Mouse (Mus musculus) liver, adult 2 months (tissue): ENCODE measurements at regions not wholly inside any gene's neighbourhood (a gene's known extent, or its start where the extent isn't known, plus 50 kb on each side); places are given as distances from the start of the nearest gene placed in this dataset.

Source experiments
- DNase-seq: peaks from one replicate; pipeline ENCODE4 v3.0.0-alpha.2; 2011; ENCODE audit warnings: low read depth, low spot score; ENCODE audit errors: extremely low read depth
- H3K27ac ChIP-seq: fragments of 200-500 bp; replicated peaks from 2 replicates; pipeline ENCODE4 v1.5.1; 2012; ENCODE audit warnings: low read depth, mild to moderate bottlenecking, control low read depth, inconsistent platforms, low read length; ENCODE audit not compliant: insufficient read depth
- H3K27me3 ChIP-seq: fragments of 200-500 bp; 2 replicates; pipeline ENCODE4 v1.6.1; 2012; ENCODE audit warnings: mild to moderate bottlenecking, moderate library complexity, low read length, inconsistent platforms; ENCODE audit not compliant: control insufficient read depth, insufficient read depth
- H3K36me3 ChIP-seq: fragments of 200-500 bp; 2 replicates; pipeline ENCODE4 v1.6.1; 2012; ENCODE audit warnings: low read length, inconsistent platforms; ENCODE audit not compliant: control insufficient read depth, insufficient read depth
- H3K4me1 ChIP-seq: fragments of 200-500 bp; 2 replicates; pipeline ENCODE4 v1.6.1; 2011; ENCODE audit warnings: low read length; ENCODE audit not compliant: control insufficient read depth, insufficient read depth
- H3K4me3 ChIP-seq: fragments of 200-500 bp; 2 replicates; pipeline ENCODE4 v1.5.1; 2011; ENCODE audit warnings: low read depth, mild to moderate bottlenecking, control low read depth, low read length, moderate library complexity; ENCODE audit not compliant: insufficient read depth
- H3K79me2 ChIP-seq: fragments of 200-500 bp; 2 replicates; pipeline ENCODE4 v1.6.1; 2012; ENCODE audit warnings: inconsistent platforms, mild to moderate bottlenecking, low read length, moderate library complexity; ENCODE audit not compliant: control insufficient read depth, insufficient read depth
- H3K9ac ChIP-seq: fragments of 200-500 bp; 2 replicates; pipeline ENCODE4 v1.6.1; 2012; ENCODE audit warnings: low read depth, mild to moderate bottlenecking, control low read depth, inconsistent platforms, low read length
- CTCF ChIP-seq: fragments of 200-500 bp; IDR thresholded peaks from 2 replicates; pipeline ENCODE4 v1.5.1; 2011; ENCODE audit warnings: low read depth, low read length, control low read depth
- POLR2A ChIP-seq: fragments of 200-500 bp; IDR thresholded peaks from 2 replicates; pipeline ENCODE4 v1.6.1; 2011; ENCODE audit warnings: low read length, control low read depth; ENCODE audit not compliant: insufficient read depth; ENCODE audit errors: extremely low read depth
- WGBS: fragments of 180-500 bp; shearing (Covaris S2); methylation state at CpG from one replicate; pipeline ENCODE4 v1.1.7; 2018; 5-methylcytosine and 5-hydroxymethylcytosine counted together

GRCm38 (mm10) chr12:26075638-26076254 lies 339.3 kb downstream of the Rnf144a start:
- H3K36me3 ChIP-seq: no peaks in the 10 kb centered on the region
- no peak overlapping the region for H3K27ac ChIP-seq
- no peak overlapping the region for H3K4me3 ChIP-seq
- H3K9ac ChIP-seq: no peak overlapping the region
- TF ChIP-seq POLR2A (no peak), CTCF (no peak)
- no peaks in the 10 kb centered on the region for H3K4me1 ChIP-seq
- no peaks in the 10 kb centered on the region for H3K79me2 ChIP-seq
- no peaks in the 10 kb centered on the region; the same call in 1 of the 2 replicates for H3K27me3 ChIP-seq
- DNase-seq: no peak
- WGBS: 36% methylated on average over 9 of the region's 9 CpGs

- WGBS: 81% methylated on average over 7 of the region's 7 CpGs
- TF ChIP-seq POLR2A: no peak
- TF ChIP-seq CTCF: no peak
These were observed 342.9 kb downstream of the Rnf144a start for GRCm38 (mm10) chr12:26072180-26072579.

GRCm38 (mm10) chr12:26071610-26072009 lies 343.4 kb downstream of the Rnf144a start:
- Histone ChIP-seq H3K27me3 (no peaks in the 10 kb centered on the region; the same call in 1 of the 2 replicates), H3K4me1 (no peaks in the 10 kb centered on the region), H3K27ac (no peak overlapping the region), H3K79me2 (no peaks in the 10 kb centered on the region), H3K36me3 (no peaks in the 10 kb centered on the region), H3K4me3 (no peak overlapping the region), H3K9ac (no peak overlapping the region)
- WGBS: 3% methylated on average over 3 of the region's 3 CpGs
- TF ChIP-seq CTCF (peak; percentile 54; the same call in 1 of the 2 replicates), POLR2A (no peak)
- peak; percentile 46 for DNase-seq

More at GRCm38 (mm10) chr12:26072180-26072579, 342.9 kb downstream of the Rnf144a start:
- H3K27me3 ChIP-seq: no peaks in the 10 kb centered on the region; the same call in 1 of the 2 replicates
- no peak overlapping the region for H3K27ac ChIP-seq
- no peaks in the 10 kb centered on the region for H3K79me2 ChIP-seq
- H3K4me3 ChIP-seq: no peak overlapping the region
- H3K4me1 ChIP-seq: no peaks in the 10 kb centered on the region
- H3K9ac ChIP-seq: no peak overlapping the region
- H3K36me3 ChIP-seq: no peaks in the 10 kb centered on the region
- DNase-seq: no peak

- no peaks in the 10 kb centered on the region for H3K4me1 ChIP-seq
- DNase-seq: no peak
- WGBS: 39% methylated on average over 4 of the region's 4 CpGs
- no peak overlapping the region for H3K4me3 ChIP-seq
- no peak overlapping the region for H3K9ac ChIP-seq
- H3K27me3 ChIP-seq: no peaks in the 10 kb centered on the region; the same call in 1 of the 2 replicates
- no peaks in the 10 kb centered on the region for H3K36me3 ChIP-seq
- H3K27ac ChIP-seq: no peak overlapping the region
- no peak for TF ChIP-seq POLR2A
- no peak for TF ChIP-seq CTCF
- no peaks in the 10 kb centered on the region for H3K79me2 ChIP-seq
These were observed 346.4 kb downstream of the Rnf144a start for GRCm38 (mm10) chr12:26068685-26069008.

GRCm38 (mm10) chr12:26067866-26068684 lies 347.0 kb downstream of the Rnf144a start:
- H3K9ac ChIP-seq: no peak overlapping the region

More at GRCm38 (mm10) chr12:26067866-26068684, 347.0 kb downstream of the Rnf144a start:
- Histone ChIP-seq H3K79me2 (no peaks in the 10 kb centered on the region), H3K4me1 (no peaks in the 10 kb centered on the region), H3K36me3 (no peaks in the 10 kb centered on the region), H3K27me3 (no peaks in the 10 kb centered on the region), H3K27ac (no peak overlapping the region), H3K4me3 (no peak overlapping the region)
- TF ChIP-seq POLR2A (no peak), CTCF (no peak)
- DNase-seq: peak; percentile 28
- 15% methylated on average over 24 of the region's 24 CpGs for WGBS
